Mouse (Mus musculus) c-Kit-positive CD71-negative TER-119-negative erythroid progenitor cells, embryonic 14.5 days (primary cell): ENCODE results near the gene Rgl2.
"Not testable (repeated sequence)": the region's sequence is repeated elsewhere in the genome, so short reads cannot be mapped to it uniquely, and the experiment has no call there.

Source experiments
- DNase-seq: peaks from one replicate; pipeline ENCODE4 v3.0.0-alpha.2; 2013; ENCODE audit warnings: low read depth

Gene Rgl2

GRCm38 (mm10) chr17:33948905-33949537 is 19.7 kb downstream of the Rgl2 start:
- no peak for DNase-seq

DNA sequence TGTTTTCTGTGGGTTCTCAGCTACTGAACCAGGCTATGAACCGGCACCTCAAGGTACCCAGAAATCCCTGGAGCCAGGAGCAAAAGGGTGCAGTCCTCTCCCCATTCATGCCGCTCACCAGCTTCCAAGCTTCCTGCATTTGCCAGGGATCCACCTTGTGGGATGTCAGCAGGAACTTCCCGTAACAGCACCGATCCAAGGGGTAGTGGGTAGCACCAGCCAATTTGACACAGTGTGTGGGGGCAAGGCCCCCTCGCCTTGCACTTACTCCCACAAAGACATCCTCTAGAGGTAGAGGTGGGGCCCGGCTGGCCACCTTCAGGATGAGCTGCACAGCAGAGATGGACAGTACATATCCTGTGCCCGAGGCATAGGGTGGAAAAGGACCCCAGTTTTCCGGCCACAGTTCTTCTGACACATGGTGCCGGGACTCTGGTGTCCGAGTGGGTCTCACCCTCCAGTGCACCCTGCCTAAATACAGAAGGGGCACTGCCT is 20.8 kb downstream of the Rgl2 start:
- DNase-seq = no peak

DNA sequence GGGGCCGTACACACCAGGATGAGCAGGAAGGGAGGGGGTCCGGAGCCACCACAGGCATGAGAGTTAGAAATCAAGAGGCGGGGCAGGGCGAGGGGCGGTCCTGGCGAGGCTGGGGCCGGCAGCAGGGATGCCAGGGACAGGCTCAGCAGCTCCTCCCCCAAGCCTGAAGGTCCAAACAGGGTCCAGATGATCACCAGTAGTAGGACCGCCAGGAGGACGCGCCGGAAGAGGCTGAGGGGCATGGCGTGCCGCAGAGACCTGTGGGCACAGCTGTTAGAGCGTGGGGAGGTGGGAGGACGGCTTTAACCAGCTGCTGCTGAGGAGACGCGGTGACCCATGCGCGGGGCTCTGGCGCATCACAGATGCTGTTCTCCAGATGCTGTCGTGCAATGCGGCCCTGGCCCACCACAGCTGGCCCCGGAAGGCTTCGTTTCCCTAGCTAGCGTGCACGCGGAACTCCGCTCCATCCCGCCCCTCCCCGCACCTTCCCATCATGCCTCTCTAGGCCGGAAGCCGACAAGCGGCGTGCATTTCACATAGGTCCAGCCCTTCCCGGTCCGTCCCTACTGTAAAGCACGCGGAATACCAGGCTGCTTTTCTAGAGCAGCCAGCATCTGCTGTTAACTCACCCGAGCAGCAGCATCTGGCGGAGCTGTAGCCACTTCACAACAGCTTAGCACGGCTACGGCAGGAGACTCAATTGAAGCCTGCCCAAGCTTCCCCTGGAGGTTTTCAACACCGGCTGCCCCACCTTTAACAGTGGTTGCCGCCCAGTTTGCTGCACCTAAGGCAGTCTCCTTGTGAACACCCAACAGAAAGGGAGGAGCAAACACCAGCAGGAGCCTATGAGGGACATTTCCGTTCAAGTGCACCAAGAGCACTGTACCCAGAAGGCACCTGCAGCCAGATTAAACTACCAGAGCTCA is 21.9 kb downstream of the Rgl2 start, which contains the start of gene B3galt4:
Gene B3galt4 (minus strand): TSS at position 468 of the 926 bp plus-strand sequence.
- peak; percentile 84 for DNase-seq

- not testable (repeated sequence) for DNase-seq
These were observed 22.7 kb downstream of the Rgl2 start for GRCm38 (mm10) chr17:33952015-33952414.

GRCm38 (mm10) chr17:33952879-33953278 is 23.5 kb downstream of the Rgl2 start:
- no peak for DNase-seq

- DNase-seq = no peak
These were observed 24.0 kb downstream of the Rgl2 start for GRCm38 (mm10) chr17:33953310-33953709.

GRCm38 (mm10) chr17:33953961-33954565 is 24.7 kb downstream of the Rgl2 start:
- DNase-seq = no peak

GRCm38 (mm10) chr17:33954646-33955554 is 25.6 kb downstream of the Rgl2 start:
- no peak for DNase-seq

- peak; percentile 88 for DNase-seq
These were observed 26.3 kb downstream of the Rgl2 start, which contains the start of the genes Vps52 and Rps18 for GRCm38 (mm10) chr17:33955555-33956214. Gene Vps52 (plus strand): TSS chr17:33955812. Gene Rps18 (minus strand): TSS chr17:33956001.

- DNase-seq = no peak
These were observed 27.0 kb downstream of the Rgl2 start for GRCm38 (mm10) chr17:33956336-33956735.

DNA sequence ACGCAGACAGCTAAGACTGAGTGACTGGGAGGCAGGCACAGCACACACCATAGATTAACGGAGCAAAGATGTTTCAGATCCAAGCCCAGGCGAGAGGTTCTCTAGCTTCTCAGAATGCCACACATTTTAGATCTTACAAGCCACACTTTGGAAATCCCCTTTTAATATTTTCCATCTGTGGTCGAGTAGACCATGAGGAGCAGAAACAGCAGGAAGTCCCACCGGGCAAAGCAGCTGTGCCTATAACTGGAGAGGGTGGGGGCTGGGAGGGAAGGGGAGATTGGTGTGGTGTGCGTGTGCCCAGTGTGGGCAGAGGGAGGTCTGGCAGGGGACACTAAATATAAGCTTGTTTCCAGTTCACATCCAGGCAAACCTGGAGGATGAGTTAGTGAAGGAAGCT is 28.1 kb downstream of the Rgl2 start:
- DNase-seq = no peak

GRCm38 (mm10) chr17:33958451-33958850 is 29.1 kb downstream of the Rgl2 start:
- DNase-seq = no peak

GRCm38 (mm10) chr17:33959135-33959534 is 29.8 kb downstream of the Rgl2 start:
- DNase-seq = no peak

DNA sequence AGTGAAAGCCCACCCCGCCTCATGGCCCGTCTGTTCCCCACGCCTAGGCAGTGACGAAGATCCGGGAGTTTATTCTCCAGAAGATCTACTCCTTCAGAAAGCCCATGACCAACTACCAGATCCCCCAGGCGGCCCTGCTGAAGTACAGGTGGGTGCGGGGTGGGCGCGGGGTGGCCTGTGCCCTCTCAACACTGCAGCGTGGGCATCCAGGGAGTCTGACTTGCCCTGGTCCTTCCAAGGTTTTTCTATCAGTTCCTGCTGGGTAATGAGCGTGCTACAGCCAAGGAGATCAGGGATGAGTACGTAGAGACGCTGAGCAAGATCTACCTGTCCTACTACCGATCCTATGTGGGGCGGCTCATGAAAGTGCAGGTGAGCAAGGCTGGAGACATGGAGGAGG is 30.6 kb downstream of the Rgl2 start:
- no peak for DNase-seq

DNA sequence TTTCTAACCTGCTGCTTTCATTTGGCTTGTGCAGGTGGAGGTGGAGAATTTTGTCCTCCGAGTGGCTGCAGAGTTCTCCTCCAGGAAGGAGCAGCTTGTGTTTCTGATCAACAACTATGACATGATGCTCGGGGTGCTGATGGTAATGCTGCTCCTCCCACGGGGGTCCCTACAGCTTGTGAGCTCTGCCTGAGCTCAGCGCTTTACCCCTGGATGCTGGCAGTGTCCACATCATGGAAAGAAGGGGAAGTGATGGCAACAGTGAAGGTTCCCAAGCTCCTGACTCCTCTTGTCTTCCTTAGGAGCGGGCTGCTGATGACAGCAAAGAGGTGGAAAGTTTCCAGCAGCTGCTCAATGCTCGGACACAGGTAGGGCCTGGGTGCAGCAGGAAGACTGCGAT is 33.5 kb downstream of the Rgl2 start:
- DNase-seq = no peak

DNA sequence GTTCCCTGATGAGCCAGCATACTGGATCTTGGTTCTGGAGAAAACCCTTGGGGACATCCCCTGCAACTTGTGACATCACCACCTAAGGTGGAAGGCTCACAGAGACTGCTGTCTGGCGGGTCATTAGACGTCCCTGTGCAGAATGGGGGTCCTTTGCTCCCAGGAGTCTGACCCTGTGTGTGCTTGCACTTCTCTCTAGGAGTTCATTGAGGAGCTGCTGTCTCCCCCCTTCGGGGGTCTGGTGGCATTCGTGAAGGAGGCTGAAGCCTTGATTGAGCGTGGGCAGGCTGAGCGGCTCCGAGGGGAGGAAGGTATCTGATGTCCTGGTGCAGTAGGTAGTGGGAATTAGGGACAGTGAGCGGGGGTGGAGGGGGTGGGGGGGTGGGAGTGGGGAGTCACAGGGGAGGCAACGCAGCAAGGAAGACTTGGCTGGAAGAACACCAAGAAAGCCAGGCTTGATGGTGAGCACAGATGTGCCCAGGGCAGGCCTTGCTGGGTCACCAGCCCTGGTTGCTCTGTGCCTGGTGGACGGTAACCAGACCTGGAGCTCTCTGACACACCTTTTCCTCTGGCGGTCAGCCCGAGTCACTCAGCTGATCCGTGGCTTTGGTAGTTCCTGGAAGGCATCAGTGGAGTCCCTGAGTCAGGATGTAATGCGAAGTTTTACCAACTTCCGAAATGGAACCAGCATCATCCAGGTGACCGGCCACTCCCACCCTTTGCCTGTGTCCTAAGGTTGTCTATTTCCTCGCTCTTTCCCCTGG is 35.9 kb downstream of the Rgl2 start:
- DNase-seq = no peak

- DNase-seq = no peak
These were observed 36.7 kb downstream of the Rgl2 start for GRCm38 (mm10) chr17:33965846-33966550.

- peak; percentile 73 for DNase-seq
These were observed 39.1 kb downstream of the Rgl2 start for GRCm38 (mm10) chr17:33968489-33968888.

- DNase-seq = no peak
These were observed 39.6 kb downstream of the Rgl2 start for GRCm38 (mm10) chr17:33968927-33969326.
